Mouse (Mus musculus) forebrain, embryonic 13.5 days (tissue): ENCODE results near the gene Enoph1. TPM values are rescaled to one million over a fixed set of nuclear protein-coding genes. Genes with fewer than 3 reads are reported as not detected.
A peak's percentile ranks its signal among the peaks of the same experiment; 100 is the strongest.

Experiments used
- ATAC-seq: fragments of 200-750 bp; cut with Nextera tagmentation; 2 replicates; pipeline ENCODE4 v1.8.0; 2017
- H3K27ac ChIP-seq: fragments of 300-500 bp; sonication (generic); 2 replicates; pipeline ENCODE4 v1.5.1; 2015; ENCODE audit warnings: inconsistent platforms, mild to moderate bottlenecking, moderate library complexity
- H3K27me3 ChIP-seq: fragments of 300-500 bp; sonication (generic); 2 replicates; pipeline ENCODE4 v1.6.1; 2015; ENCODE audit warnings: mild to moderate bottlenecking, inconsistent platforms
- H3K36me3 ChIP-seq: fragments of 300-500 bp; sonication (generic); 2 replicates; pipeline ENCODE4 v1.6.1; 2015; ENCODE audit warnings: mild to moderate bottlenecking, inconsistent platforms; ENCODE audit not compliant: poor library complexity, severe bottlenecking
- H3K4me1 ChIP-seq: fragments of 300-500 bp; sonication (generic); 2 replicates; pipeline ENCODE4 v1.6.1; 2015; ENCODE audit warnings: inconsistent platforms
- H3K4me2 ChIP-seq: fragments of 300-500 bp; sonication (generic); 2 replicates; pipeline ENCODE4 v1.6.1; 2015; ENCODE audit warnings: inconsistent platforms, mild to moderate bottlenecking, moderate library complexity
- H3K4me3 ChIP-seq: fragments of 300-500 bp; sonication (generic); 2 replicates; pipeline ENCODE4 v1.5.1; 2015; ENCODE audit warnings: mild to moderate bottlenecking, inconsistent platforms
- H3K9ac ChIP-seq: fragments of 300-500 bp; sonication (generic); 2 replicates; pipeline ENCODE4 v1.6.1; 2015; ENCODE audit warnings: mild to moderate bottlenecking, inconsistent platforms
- H3K9me3 ChIP-seq: fragments of 300-500 bp; sonication (generic); replicated peaks from 2 replicates; pipeline ENCODE4 v1.6.1; 2016; ENCODE audit warnings: inconsistent platforms
- WGBS: fragments of 180-500 bp; shearing (Covaris S2); methylation state at CpG from one replicate; pipeline ENCODE4 v1.1.7; 2015; 5-methylcytosine and 5-hydroxymethylcytosine counted together
- polyA plus RNA-seq: library from polyadenylated mRNA; unstranded; fragments of >200 nt; fragmentation: Nextera tagmentation; extraction: Ambion mirVana; gene quantifications from 2 replicates; pipeline ENCODE4 v1.2.1, GENCODE M21; 2015

The Enoph1 gene
- polyA plus RNA-seq, 1 experiment from 2014 or later, result 47.8 TPM

GRCm38 (mm10) chr5:100085097-100085496 lies 45.3 kb downstream of the Enoph1 start:
- ATAC-seq, result peak; percentile 50; the same call in 1 of the 2 replicates
- Histone ChIP-seq H3K4me1 (peaks cover 32% of the 10 kb centered on the region), H3K36me3 (no peaks in the 10 kb centered on the region), H3K9me3 (peaks cover 3% of the 10 kb centered on the region; the same call in 1 of the 2 replicates), H3K9ac (no peak overlapping the region), H3K4me2 (no peak overlapping the region; the same call in 1 of the 2 replicates), H3K27ac (peak overlapping the region; percentile 78), H3K27me3 (no peaks in the 10 kb centered on the region), H3K4me3 (no peak overlapping the region)
- 42% methylated on average over 8 of the region's 8 CpGs for WGBS

GRCm38 (mm10) chr5:100090515-100091262 lies 50.9 kb downstream of the Enoph1 start:
- no peaks in the 10 kb centered on the region for H3K36me3 ChIP-seq
- ATAC-seq, result peak; percentile 55
- peak overlapping the region; percentile 47 for H3K4me2 ChIP-seq
- H3K4me3 ChIP-seq, result no peak overlapping the region
- peak overlapping the region; percentile 88 for H3K27ac ChIP-seq
- H3K9me3 ChIP-seq, result peaks cover 3% of the 10 kb centered on the region; the same call in 1 of the 2 replicates
- WGBS, result 24% methylated on average over 12 of the region's 12 CpGs
- H3K27me3 ChIP-seq, result no peaks in the 10 kb centered on the region
- no peak overlapping the region for H3K9ac ChIP-seq
- H3K4me1 ChIP-seq, result peaks cover 34% of the 10 kb centered on the region

GRCm38 (mm10) chr5:100091263-100091594 lies 51.4 kb downstream of the Enoph1 start:
- Histone ChIP-seq H3K9ac (peak overlapping the region; percentile 49; the same call in 1 of the 2 replicates), H3K4me2 (peak overlapping the region; percentile 47), H3K27me3 (no peaks in the 10 kb centered on the region), H3K9me3 (peaks cover 3% of the 10 kb centered on the region; the same call in 1 of the 2 replicates), H3K36me3 (no peaks in the 10 kb centered on the region), H3K4me3 (0 out of 2 replicates have a peak overlapping the region, but pooled peaks have one; percentile 1), H3K4me1 (peaks cover 29% of the 10 kb centered on the region), H3K27ac (peak overlapping the region; percentile 88)
- peak; percentile 62 for ATAC-seq
- 33% methylated on average over 10 of the region's 10 CpGs for WGBS

GRCm38 (mm10) chr5:100091602-100092001 lies 51.8 kb downstream of the Enoph1 start:
- Histone ChIP-seq H3K9me3 (peaks cover 3% of the 10 kb centered on the region; the same call in 1 of the 2 replicates), H3K27me3 (no peaks in the 10 kb centered on the region), H3K4me1 (peaks cover 29% of the 10 kb centered on the region), H3K4me2 (peak overlapping the region; percentile 47), H3K36me3 (no peaks in the 10 kb centered on the region), H3K9ac (peak overlapping the region; percentile 49), H3K27ac (peak overlapping the region; percentile 88), H3K4me3 (0 out of 2 replicates have a peak overlapping the region, but pooled peaks have one; percentile 1)
- peak; percentile 89 for ATAC-seq
- WGBS, result 6% methylated on average over 17 of the region's 17 CpGs

GRCm38 (mm10) chr5:100096955-100097354 lies 57.2 kb downstream of the Enoph1 start:
- Histone ChIP-seq H3K9ac (no peak overlapping the region), H3K4me1 (peaks cover 8% of the 10 kb centered on the region), H3K36me3 (no peaks in the 10 kb centered on the region), H3K4me2 (no peak overlapping the region), H3K27me3 (no peaks in the 10 kb centered on the region), H3K27ac (no peak overlapping the region), H3K4me3 (no peak overlapping the region), H3K9me3 (no peaks in the 10 kb centered on the region)
- no peak for ATAC-seq
- 74% methylated on average over 5 of the region's 5 CpGs for WGBS

GRCm38 (mm10) chr5:100097967-100098366 lies 58.2 kb downstream of the Enoph1 start:
- 92% methylated on average over 4 of the region's 4 CpGs for WGBS
- Histone ChIP-seq H3K4me2 (no peak overlapping the region), H3K27me3 (no peaks in the 10 kb centered on the region), H3K9me3 (no peaks in the 10 kb centered on the region), H3K4me3 (no peak overlapping the region), H3K36me3 (no peaks in the 10 kb centered on the region), H3K4me1 (no peaks in the 10 kb centered on the region), H3K27ac (no peak overlapping the region), H3K9ac (no peak overlapping the region)
- no peak for ATAC-seq

GRCm38 (mm10) chr5:100102395-100102794 lies 62.6 kb downstream of the Enoph1 start:
- no peak for ATAC-seq
- H3K4me1 ChIP-seq, result no peaks in the 10 kb centered on the region
- H3K27ac ChIP-seq, result no peak overlapping the region
- H3K9me3 ChIP-seq, result no peaks in the 10 kb centered on the region
- no peak overlapping the region for H3K4me3 ChIP-seq
- H3K27me3 ChIP-seq, result no peaks in the 10 kb centered on the region
- H3K4me2 ChIP-seq, result no peak overlapping the region
- WGBS, result 97% methylated on average over 1 of the region's 1 CpGs
- no peak overlapping the region for H3K9ac ChIP-seq
- no peaks in the 10 kb centered on the region for H3K36me3 ChIP-seq

GRCm38 (mm10) chr5:100108866-100109265 lies 69.1 kb downstream of the Enoph1 start:
- Histone ChIP-seq H3K9ac (no peak overlapping the region), H3K4me1 (peaks cover 11% of the 10 kb centered on the region), H3K4me2 (no peak overlapping the region), H3K27ac (peak overlapping the region; percentile 75), H3K9me3 (no peaks in the 10 kb centered on the region), H3K27me3 (no peaks in the 10 kb centered on the region), H3K4me3 (no peak overlapping the region), H3K36me3 (no peaks in the 10 kb centered on the region)
- WGBS, result 64% methylated on average over 9 of the region's 9 CpGs
- ATAC-seq, result peak; percentile 96

GRCm38 (mm10) chr5:100109543-100110282 lies 69.9 kb downstream of the Enoph1 start:
- no peak overlapping the region for H3K4me2 ChIP-seq
- no peaks in the 10 kb centered on the region for H3K9me3 ChIP-seq
- no peaks in the 10 kb centered on the region for H3K36me3 ChIP-seq
- H3K4me3 ChIP-seq, result no peak overlapping the region
- peaks cover 17% of the 10 kb centered on the region for H3K4me1 ChIP-seq
- WGBS, result 63% methylated on average over 7 of the region's 7 CpGs
- H3K27ac ChIP-seq, result peak overlapping the region; percentile 71
- H3K27me3 ChIP-seq, result no peaks in the 10 kb centered on the region
- no peak overlapping the region for H3K9ac ChIP-seq
- peak; percentile 41; the same call in 1 of the 2 replicates for ATAC-seq

GRCm38 (mm10) chr5:100110581-100110980 lies 70.8 kb downstream of the Enoph1 start:
- Histone ChIP-seq H3K4me2 (no peak overlapping the region), H3K9ac (no peak overlapping the region), H3K4me1 (peaks cover 17% of the 10 kb centered on the region), H3K9me3 (no peaks in the 10 kb centered on the region), H3K4me3 (no peak overlapping the region), H3K36me3 (no peaks in the 10 kb centered on the region), H3K27ac (peak overlapping the region; percentile 71; the same call in 1 of the 2 replicates), H3K27me3 (no peaks in the 10 kb centered on the region)
- ATAC-seq, result no peak
- 83% methylated on average over 3 of the region's 3 CpGs for WGBS

- Histone ChIP-seq H3K36me3 (no peaks in the 10 kb centered on the region), H3K4me2 (no peak overlapping the region), H3K9ac (no peak overlapping the region), H3K27ac (peak overlapping the region; percentile 74), H3K4me3 (no peak overlapping the region), H3K9me3 (no peaks in the 10 kb centered on the region), H3K4me1 (peaks cover 17% of the 10 kb centered on the region), H3K27me3 (no peaks in the 10 kb centered on the region)
- 50% methylated on average over 5 of the region's 5 CpGs for WGBS
- ATAC-seq, result no peak
These were observed 73.6 kb downstream of the Enoph1 start for GRCm38 (mm10) chr5:100113403-100113802.
